Mouse (Mus musculus): ENCODE measurements around the gene Stard9. TPM values are rescaled to one million over a fixed set of nuclear protein-coding genes. Genes with fewer than 3 reads are reported as not detected.

Gene Stard9
- polyA plus RNA-seq, 1 experiment, result 5.1 TPM

DNA sequence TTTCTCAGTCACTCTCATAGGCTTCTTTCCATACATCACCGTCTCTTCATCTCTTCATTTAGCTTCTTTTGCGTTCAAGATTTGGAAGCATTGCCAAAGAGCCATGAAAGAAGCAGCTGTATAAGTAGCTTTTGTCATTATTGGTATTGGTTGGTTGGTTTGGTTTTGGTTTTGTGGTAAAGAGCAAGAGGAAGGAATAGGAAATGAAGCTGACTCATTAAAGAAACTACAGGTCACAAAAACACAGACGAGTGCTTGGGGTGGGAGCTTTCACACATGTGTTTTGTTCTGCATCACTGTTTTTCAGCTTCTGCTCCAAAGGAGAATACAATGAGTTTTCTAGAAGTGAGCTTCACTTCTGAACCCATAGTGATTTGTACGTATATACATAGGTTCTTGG is 29.4 kb upstream of the Stard9 start:
- Histone ChIP-seq H3K36me3 (ENCODE audit: control insufficient read depth, insufficient read depth) (peaks cover 59% of the 10 kb centered on the region), H3ac (ENCODE audit: control insufficient read depth, insufficient read length) (no peak overlapping the region), H3K4me2 (ENCODE audit: low read depth) (no peak overlapping the region), H3K27me3 (ENCODE audit: control insufficient read depth, insufficient read depth, insufficient read length) (no peaks in the 10 kb centered on the region), H3K4me3 (no peak overlapping the region), H3K79me2 (ENCODE audit: control insufficient read depth, insufficient read depth) (no peaks in the 10 kb centered on the region)
- TF ChIP-seq POLR2AphosphoS2 (IDR thresholded peaks at IDR 0.05; ENCODE audit: insufficient read length, low read depth) (no peak), CEBPB (IDR thresholded peaks at IDR 0.05; ENCODE audit: insufficient read depth, poor library complexity, severe bottlenecking) (no peak)

DNA sequence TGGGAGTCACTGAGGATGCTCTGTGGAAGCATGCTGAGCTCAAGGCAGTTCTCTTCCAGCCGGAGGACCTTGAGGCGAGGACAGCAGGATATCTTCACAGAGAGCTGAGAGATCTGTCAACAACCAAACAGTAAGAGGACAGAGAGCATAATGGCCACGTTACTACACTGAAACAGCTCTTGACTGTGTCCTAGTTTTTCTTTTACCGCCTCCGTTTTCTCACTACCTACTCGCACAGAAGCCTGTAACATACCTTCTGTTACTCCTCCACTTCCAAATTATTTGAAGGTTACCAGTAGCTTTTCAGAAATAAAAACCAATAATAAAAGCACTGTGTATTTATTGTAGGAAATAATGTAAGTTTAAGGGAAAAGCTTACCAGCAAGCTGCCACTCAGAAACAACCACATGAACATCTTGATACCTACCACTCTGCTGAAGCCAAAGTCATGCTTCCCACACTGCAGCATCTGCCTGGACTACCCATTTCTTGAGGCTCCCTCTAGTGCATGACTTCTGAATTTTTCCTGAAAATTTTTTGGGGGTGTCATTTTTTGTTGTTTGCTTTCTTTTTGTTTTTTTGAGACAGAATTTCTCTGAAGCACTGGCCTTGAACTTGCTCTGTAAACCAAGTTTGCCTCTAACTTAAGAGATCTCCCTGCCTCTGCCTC is 22.8 kb upstream of the Stard9 start:
- peaks cover 6% of the 10 kb centered on the region for H3K36me3 ChIP-seq (ENCODE audit: control insufficient read depth, insufficient read depth)
- TF ChIP-seq MAX (IDR thresholded peaks at IDR 0.05; ENCODE audit: low read depth), result no peak
- TF ChIP-seq CEBPB (IDR thresholded peaks at IDR 0.05; ENCODE audit: insufficient read depth, poor library complexity, severe bottlenecking), result no peak
- no peak for TF ChIP-seq E2F4 (IDR thresholded peaks at IDR 0.05; ENCODE audit: insufficient read depth)
- TF ChIP-seq POLR2A (IDR thresholded peaks at IDR 0.05; ENCODE audit: insufficient read length, low read depth), result no peak
- no peak for TF ChIP-seq MYOD1 (IDR thresholded peaks at IDR 0.05; ENCODE audit: control insufficient read depth in 1 of 3, insufficient read length in 2 of 3, low read depth in 2 of 3)
- no peak for TF ChIP-seq TCF3 (IDR thresholded peaks at IDR 0.05; ENCODE audit: insufficient read length, low read depth)
- no peak for TF ChIP-seq POLR2AphosphoS2 (IDR thresholded peaks at IDR 0.05; ENCODE audit: insufficient read length, low read depth)
- no peak for TF ChIP-seq USF1 (IDR thresholded peaks at IDR 0.05; ENCODE audit: low read depth)
- no peak for TF ChIP-seq TCF12 (IDR thresholded peaks at IDR 0.05; ENCODE audit: insufficient read depth, poor library complexity, severe bottlenecking)
- no peak for TF ChIP-seq REST (IDR thresholded peaks at IDR 0.05; ENCODE audit: insufficient read depth, insufficient read length)
- TF ChIP-seq SRF (IDR thresholded peaks at IDR 0.05; ENCODE audit: control insufficient read depth, insufficient read length, low read depth), result no peak
- TF ChIP-seq MYOG (IDR thresholded peaks at IDR 0.05; ENCODE audit: control insufficient read depth in 1 of 3, insufficient read depth in 1 of 3, insufficient read length in 2 of 3, low read depth in 2 of 3), result no peak
- no peak overlapping the region for H3K4me3 ChIP-seq
- H3K4me2 ChIP-seq (ENCODE audit: low read depth), result no peak overlapping the region
- no peak overlapping the region for H3ac ChIP-seq (ENCODE audit: control insufficient read depth, insufficient read length)
- H3K79me2 ChIP-seq (ENCODE audit: control insufficient read depth, insufficient read depth), result peaks cover 13% of the 10 kb centered on the region
- H3K27me3 ChIP-seq (ENCODE audit: control insufficient read depth, insufficient read depth, insufficient read length), result no peaks in the 10 kb centered on the region

DNA sequence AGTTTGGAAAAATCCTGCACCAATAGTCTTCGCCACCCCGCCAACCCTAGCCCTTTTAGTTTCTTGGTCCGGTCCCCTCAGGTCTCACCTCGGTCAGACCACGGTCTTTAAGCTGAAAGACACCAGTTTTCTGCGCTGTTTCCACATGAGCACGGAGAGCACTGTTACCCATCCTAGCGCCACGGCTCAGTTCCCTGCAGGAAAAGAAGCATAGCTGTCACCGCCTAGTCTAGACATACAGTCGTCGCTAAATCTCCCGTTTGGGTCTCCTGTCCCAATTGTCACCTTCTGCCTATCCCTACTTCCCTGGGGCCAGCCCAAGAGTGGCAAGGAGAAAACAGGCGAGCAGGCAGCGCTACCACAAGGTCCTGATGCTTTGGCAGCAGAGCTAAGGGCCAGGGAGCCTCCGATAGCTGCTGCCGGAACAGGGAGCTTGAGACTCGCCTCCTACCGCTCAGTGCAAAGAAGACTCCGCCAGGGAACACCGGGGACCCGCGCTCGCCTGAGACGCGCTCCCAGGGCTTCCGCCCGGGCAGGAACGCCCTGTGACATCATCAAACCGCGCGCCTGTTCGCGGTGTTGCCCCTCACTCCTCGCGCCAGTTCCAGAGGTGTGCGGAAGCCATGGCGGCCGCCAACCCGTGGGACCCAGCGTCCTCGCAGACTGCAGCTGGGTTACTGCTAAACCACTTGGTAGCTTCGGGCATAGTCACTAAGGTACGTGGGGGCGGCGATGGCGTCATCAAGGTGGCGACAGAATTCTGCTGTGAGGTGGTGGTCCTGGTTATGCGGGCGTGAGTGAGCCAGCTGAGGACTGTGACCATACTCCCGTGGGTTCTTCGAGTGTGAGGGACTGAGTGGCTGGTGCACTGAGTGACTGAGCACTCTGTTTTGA is 19.8 kb upstream of the Stard9 start, which contains the start of the genes Haus2 and Lrrc57:
Gene Haus2, plus strand, starts transcription at position 554 of the 894 bp plus-strand sequence.
Gene Lrrc57, minus strand, starts transcription at position 691 of the 894 bp plus-strand sequence.
- H3K79me2 ChIP-seq (ENCODE audit: control insufficient read depth, insufficient read depth), result peaks cover 13% of the 10 kb centered on the region
- peak; percentile 89 for TF ChIP-seq SRF (IDR thresholded peaks at IDR 0.05; ENCODE audit: control insufficient read depth, insufficient read length, low read depth)
- peak; percentile 95 for TF ChIP-seq POLR2A (IDR thresholded peaks at IDR 0.05; ENCODE audit: insufficient read length, low read depth)
- peak in 1 of 3 experiments; percentile 24 for TF ChIP-seq MYOG (IDR thresholded peaks at IDR 0.05; ENCODE audit: control insufficient read depth in 1 of 3, insufficient read depth in 1 of 3, insufficient read length in 2 of 3, low read depth in 2 of 3)
- no peak for TF ChIP-seq REST (IDR thresholded peaks at IDR 0.05; ENCODE audit: insufficient read depth, insufficient read length)
- peak; percentile 86 for TF ChIP-seq POLR2AphosphoS2 (IDR thresholded peaks at IDR 0.05; ENCODE audit: insufficient read length, low read depth)
- TF ChIP-seq TCF3 (IDR thresholded peaks at IDR 0.05; ENCODE audit: insufficient read length, low read depth), result no peak
- peaks cover 11% of the 10 kb centered on the region for H3K36me3 ChIP-seq (ENCODE audit: control insufficient read depth, insufficient read depth)
- H3K27me3 ChIP-seq (ENCODE audit: control insufficient read depth, insufficient read depth, insufficient read length), result no peaks in the 10 kb centered on the region
- H3K4me3 ChIP-seq, result peak within 1 kb of the TSS; percentile 87
- peak within 1 kb of the TSS; percentile 24 for H3ac ChIP-seq (ENCODE audit: control insufficient read depth, insufficient read length)
- peak within 1 kb of the TSS; percentile 91 for H3K4me2 ChIP-seq (ENCODE audit: low read depth)

DNA sequence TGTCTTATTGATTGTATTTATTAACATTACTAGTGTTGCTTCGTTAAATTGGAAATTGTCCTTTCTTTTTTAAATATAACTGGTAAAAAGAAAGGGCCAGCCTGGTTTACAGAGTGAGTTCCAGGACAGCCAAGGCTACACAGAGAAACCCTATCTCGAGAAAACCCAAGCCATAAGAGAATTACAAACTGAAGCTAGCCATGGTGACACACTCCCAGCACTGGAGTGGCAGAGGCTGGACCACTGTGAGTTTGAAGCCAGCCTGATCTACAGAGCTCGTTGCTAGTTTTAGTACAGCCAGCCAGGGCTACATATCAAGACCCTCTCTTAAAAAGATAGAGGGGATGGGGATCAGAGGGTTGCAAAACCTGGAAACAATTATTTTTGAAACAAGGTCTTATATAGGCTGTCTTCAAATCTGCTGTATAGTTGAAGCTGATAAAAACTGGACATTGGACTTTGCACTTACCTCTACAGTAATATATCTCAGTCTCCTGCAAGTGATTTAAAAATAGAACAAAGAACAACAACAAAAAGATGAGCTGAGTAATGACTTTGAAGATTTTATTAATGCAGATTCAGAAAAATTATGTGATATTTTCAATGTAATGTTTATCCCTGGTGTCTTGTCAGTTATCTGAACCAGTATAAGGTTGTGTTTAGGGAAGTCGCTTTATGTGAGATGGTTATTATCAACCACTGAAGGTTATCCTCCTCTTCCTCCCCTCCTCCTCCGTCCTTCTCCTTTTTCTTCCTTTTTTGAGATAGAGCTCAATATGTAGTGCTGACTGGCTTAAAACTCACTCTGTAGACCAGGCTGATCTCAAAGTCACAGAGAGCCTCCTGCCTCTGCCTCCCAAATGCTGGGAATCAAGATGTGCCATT is 12.4 kb upstream of the Stard9 start:
- no peaks in the 10 kb centered on the region for H3K79me2 ChIP-seq (ENCODE audit: control insufficient read depth, insufficient read depth)
- H3ac ChIP-seq (ENCODE audit: control insufficient read depth, insufficient read length), result no peak overlapping the region
- no peak overlapping the region for H3K4me2 ChIP-seq (ENCODE audit: low read depth)
- peaks cover 33% of the 10 kb centered on the region for H3K36me3 ChIP-seq (ENCODE audit: control insufficient read depth, insufficient read depth)
- H3K4me3 ChIP-seq, result no peak overlapping the region
- no peak for TF ChIP-seq TCF12 (IDR thresholded peaks at IDR 0.05; ENCODE audit: insufficient read depth, poor library complexity, severe bottlenecking)
- TF ChIP-seq MAX (IDR thresholded peaks at IDR 0.05; ENCODE audit: low read depth), result no peak
- TF ChIP-seq REST (IDR thresholded peaks at IDR 0.05; ENCODE audit: insufficient read depth, insufficient read length), result no peak
- no peak for TF ChIP-seq MYOD1 (IDR thresholded peaks at IDR 0.05; ENCODE audit: control insufficient read depth in 1 of 3, insufficient read length in 2 of 3, low read depth in 2 of 3)
- TF ChIP-seq TCF3 (IDR thresholded peaks at IDR 0.05; ENCODE audit: insufficient read length, low read depth), result no peak
- TF ChIP-seq USF1 (IDR thresholded peaks at IDR 0.05; ENCODE audit: low read depth), result no peak
- no peak for TF ChIP-seq MYOG (IDR thresholded peaks at IDR 0.05; ENCODE audit: control insufficient read depth in 1 of 3, insufficient read depth in 1 of 3, insufficient read length in 2 of 3, low read depth in 2 of 3)
- no peak for TF ChIP-seq E2F4 (IDR thresholded peaks at IDR 0.05; ENCODE audit: insufficient read depth)
- TF ChIP-seq POLR2AphosphoS2 (IDR thresholded peaks at IDR 0.05; ENCODE audit: insufficient read length, low read depth), result no peak
- no peak for TF ChIP-seq CEBPB (IDR thresholded peaks at IDR 0.05; ENCODE audit: insufficient read depth, poor library complexity, severe bottlenecking)
- TF ChIP-seq POLR2A (IDR thresholded peaks at IDR 0.05; ENCODE audit: insufficient read length, low read depth), result no peak
- no peak for TF ChIP-seq SRF (IDR thresholded peaks at IDR 0.05; ENCODE audit: control insufficient read depth, insufficient read length, low read depth)
- H3K27me3 ChIP-seq (ENCODE audit: control insufficient read depth, insufficient read depth, insufficient read length), result no peaks in the 10 kb centered on the region

Measured in myocyte (in vitro differentiated cells).